Mouse (Mus musculus) ES-E14 (cell line): Measurements from ENCODE around the gene Cbx2.

Experiments
- CHD2 ChIP-seq: IDR thresholded peaks from 2 replicates; pipeline ENCODE4 v1.6.1; 2014; ENCODE audit warnings: mild to moderate bottlenecking, low read depth, low read length, inconsistent platforms
- HCFC1 ChIP-seq: IDR thresholded peaks from 2 replicates; pipeline ENCODE4 v1.6.1; 2012; ENCODE audit warnings: low read length, inconsistent platforms, borderline replicate concordance; ENCODE audit not compliant: insufficient read depth
- MAFK ChIP-seq: IDR thresholded peaks from 2 replicates; pipeline ENCODE4 v1.6.1; 2014; ENCODE audit warnings: mild to moderate bottlenecking, low read depth, low read length, inconsistent platforms; ENCODE audit not compliant: insufficient read depth
- ZC3H11A ChIP-seq: IDR thresholded peaks from 2 replicates; pipeline ENCODE4 v1.6.1; 2012; ENCODE audit warnings: low read depth, mild to moderate bottlenecking, inconsistent platforms, low read length, borderline replicate concordance
- ZNF384 ChIP-seq: IDR thresholded peaks from 2 replicates; pipeline ENCODE4 v1.6.1; 2012; ENCODE audit warnings: low read depth, low read length, inconsistent platforms

DNA sequence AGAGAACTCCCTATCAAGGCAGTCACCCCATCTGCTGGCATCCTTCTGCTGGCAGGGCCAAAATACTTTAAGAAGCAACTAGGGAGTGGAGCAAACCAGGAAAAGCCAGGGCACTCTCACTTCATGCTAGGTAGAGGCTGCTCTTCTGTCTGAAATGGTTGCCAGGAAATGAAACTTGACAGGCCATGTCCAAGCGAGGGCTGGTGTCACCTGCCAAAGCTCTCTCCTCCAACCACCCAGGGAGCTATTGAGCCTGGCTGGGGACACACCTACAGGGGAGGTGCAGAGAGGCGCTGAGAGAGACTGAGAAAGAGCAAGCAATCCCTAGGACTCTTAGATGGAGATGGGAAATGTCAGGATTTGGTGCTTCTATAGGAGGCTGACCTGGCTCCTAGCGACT lies 36.5 kb downstream of the Cbx2 start:
- TF ChIP-seq ZC3H11A: no peak
- no peak for TF ChIP-seq MAFK
- no peak for TF ChIP-seq ZNF384
- no peak for TF ChIP-seq CHD2
- no peak for TF ChIP-seq HCFC1
